Mouse (Mus musculus) CH12.LX (cell line): Measurements from ENCODE around the gene Kcnk7. TPM values are rescaled to one million over a fixed set of nuclear protein-coding genes. Genes with fewer than 3 reads are reported as not detected.

ENCODE experiments used
- DNase-seq: peaks from one replicate; pipeline ENCODE4 v3.0.0-alpha.2; 2013; ENCODE audit errors: extremely low read depth
- H3K27ac ChIP-seq: 2 replicates; pipeline ENCODE4 v1.5.1; 2012; ENCODE audit warnings: low read depth, mild to moderate bottlenecking, control low read depth, moderate library complexity; ENCODE audit not compliant: insufficient read depth
- H3K27me3 ChIP-seq: replicated peaks from 2 replicates; pipeline ENCODE3; 2012; ENCODE audit warnings: inconsistent platforms
- H3K36me3 ChIP-seq, 2 experiments: replicated peaks in 1 of 2; 2 replicates each; pipeline versions ENCODE3 to v1.6.1; 2012; ENCODE audit warnings: inconsistent platforms in 1 of 2, low read length in 1 of 2, mild to moderate bottlenecking in 1 of 2, mixed read lengths in 1 of 2, moderate library complexity in 1 of 2; ENCODE audit not compliant: control insufficient read depth in 1 of 2, insufficient read depth in 1 of 2
- H3K4me1 ChIP-seq, 2 experiments: 2 replicates each; pipeline ENCODE4 v1.6.1; 2012; ENCODE audit warnings: inconsistent platforms in 1 of 2, moderate library complexity in 1 of 2; ENCODE audit not compliant: insufficient read depth in 2 of 2, control insufficient read depth in 1 of 2
- H3K4me2 ChIP-seq: 2 replicates; pipeline ENCODE4 v1.6.1; 2012; ENCODE audit warnings: low read depth, mild to moderate bottlenecking, control low read depth; ENCODE audit not compliant: poor library complexity, insufficient read depth, severe bottlenecking
- H3K4me3 ChIP-seq, 3 experiments: fragments of 150-350 bp in 1 of 3; sonication (generic) in 1 of 3; replicated peaks in 1 of 3; 2 replicates each; pipeline versions ENCODE3 to v1.5.1; 2011 to 2012; ENCODE audit warnings: low read depth in 2 of 3, low read length in 2 of 3, mild to moderate bottlenecking in 2 of 3, moderate library complexity in 2 of 3, control low read depth in 1 of 3, improper control_type of control experiment in 1 of 3, inconsistent platforms in 1 of 3, mixed read lengths in 1 of 3; ENCODE audit not compliant: poor library complexity in 1 of 3
- H3K79me2 ChIP-seq: replicated peaks from 2 replicates; pipeline ENCODE4 v1.6.1; 2012; ENCODE audit warnings: mild to moderate bottlenecking, moderate library complexity; ENCODE audit not compliant: control insufficient read depth, poor library complexity, insufficient read depth, severe bottlenecking; ENCODE audit errors: extremely low read depth
- H3K9ac ChIP-seq: 2 replicates; pipeline ENCODE4 v1.6.1; 2012; ENCODE audit warnings: low read depth, mild to moderate bottlenecking, control low read depth, moderate library complexity; ENCODE audit not compliant: insufficient read depth
- H3K9me3 ChIP-seq: replicated peaks from 2 replicates; pipeline ENCODE3; 2012; ENCODE audit warnings: low read length, inconsistent platforms, mixed read lengths
- BHLHE40 ChIP-seq: IDR thresholded peaks from 2 replicates; pipeline ENCODE4 v1.6.1; 2011; ENCODE audit warnings: mild to moderate bottlenecking, low read depth, low read length, improper control_type of control experiment
- CHD1 ChIP-seq: IDR thresholded peaks from 2 replicates; pipeline ENCODE4 v1.6.1; 2012; ENCODE audit warnings: low read depth, low read length, improper control_type of control experiment, inconsistent platforms
- CHD2 ChIP-seq: IDR thresholded peaks from 2 replicates; pipeline ENCODE4 v1.6.1; 2011; ENCODE audit warnings: low read length, improper control_type of control experiment
- CTCF ChIP-seq, 2 experiments: IDR thresholded peaks in 1 of 2; conservative IDR thresholded peaks in 1 of 2; 2 replicates each; pipeline ENCODE4 v1.5.1; 2011 to 2012; ENCODE audit warnings: low read depth in 2 of 2, low read length in 2 of 2, improper control_type of control experiment in 1 of 2, inconsistent platforms in 1 of 2, mild to moderate bottlenecking in 1 of 2, moderate library complexity in 1 of 2
- ELF1 ChIP-seq: IDR thresholded peaks from 2 replicates; pipeline ENCODE4 v1.6.1; 2014; ENCODE audit warnings: low read depth, mild to moderate bottlenecking, inconsistent platforms, low read length, improper control_type of control experiment
- ETS1 ChIP-seq: conservative IDR thresholded peaks from 2 replicates; pipeline ENCODE4 v1.6.1; 2012; ENCODE audit warnings: low read depth, mild to moderate bottlenecking, inconsistent platforms, low read length, improper control_type of control experiment, moderate library complexity
- GABPA ChIP-seq: IDR thresholded peaks from 2 replicates; pipeline ENCODE4 v1.6.1; 2012; ENCODE audit warnings: low read depth, low read length, improper control_type of control experiment, inconsistent platforms; ENCODE audit not compliant: insufficient replicate concordance
- HCFC1 ChIP-seq: IDR thresholded peaks from 2 replicates; pipeline ENCODE4 v1.6.1; 2012; ENCODE audit warnings: low read depth, mild to moderate bottlenecking, inconsistent platforms, low read length, improper control_type of control experiment
- IRF4 ChIP-seq: IDR thresholded peaks from 2 replicates; pipeline ENCODE4 v1.6.1; 2014; ENCODE audit warnings: low read depth, mild to moderate bottlenecking, inconsistent platforms, low read length, improper control_type of control experiment
- JUND ChIP-seq: conservative IDR thresholded peaks from 2 replicates; pipeline ENCODE4 v1.6.1; 2011; ENCODE audit warnings: low read depth, low read length, improper control_type of control experiment
- KAT2A ChIP-seq: IDR thresholded peaks from 2 replicates; pipeline ENCODE4 v1.6.1; 2012; ENCODE audit warnings: low read length, improper control_type of control experiment, inconsistent platforms; ENCODE audit not compliant: insufficient replicate concordance
- MAZ ChIP-seq: IDR thresholded peaks from 2 replicates; pipeline ENCODE4 v1.6.1; 2012; ENCODE audit warnings: low read depth, mild to moderate bottlenecking, inconsistent platforms, low read length, improper control_type of control experiment, moderate library complexity
- MEF2A ChIP-seq: IDR thresholded peaks from 2 replicates; pipeline ENCODE4 v1.6.1; 2014; ENCODE audit warnings: low read depth, mild to moderate bottlenecking, inconsistent platforms, low read length, improper control_type of control experiment, borderline replicate concordance
- MXI1 ChIP-seq: IDR thresholded peaks from 2 replicates; pipeline ENCODE4 v1.6.1; 2011; ENCODE audit warnings: mild to moderate bottlenecking, low read depth, low read length, improper control_type of control experiment
- MYC ChIP-seq: IDR thresholded peaks from 2 replicates; pipeline ENCODE4 v1.6.1; 2011; ENCODE audit warnings: low read depth, mild to moderate bottlenecking, improper control_type of control experiment, low read length
- NRF1 ChIP-seq: IDR thresholded peaks from 2 replicates; pipeline ENCODE4 v1.6.1; 2014; ENCODE audit warnings: low read depth, mild to moderate bottlenecking, inconsistent platforms, low read length, improper control_type of control experiment, moderate library complexity
- PAX5 ChIP-seq: IDR thresholded peaks from 2 replicates; pipeline ENCODE4 v1.6.1; 2012; ENCODE audit warnings: low read length, inconsistent platforms, mixed read lengths
- POLR2AphosphoS2 ChIP-seq: IDR thresholded peaks from 2 replicates; pipeline ENCODE4 v1.6.1; 2011; ENCODE audit warnings: low read depth, low read length, improper control_type of control experiment
- RAD21 ChIP-seq: IDR thresholded peaks from 2 replicates; pipeline ENCODE4 v1.6.1; 2011; ENCODE audit warnings: low read depth, mild to moderate bottlenecking, low read length, improper control_type of control experiment, moderate library complexity
- RCOR1 ChIP-seq: conservative IDR thresholded peaks from 2 replicates; pipeline ENCODE4 v1.6.1; 2012; ENCODE audit warnings: low read depth, mild to moderate bottlenecking, inconsistent platforms, low read length, improper control_type of control experiment
- TBP ChIP-seq: conservative IDR thresholded peaks from 2 replicates; pipeline ENCODE4 v1.6.1; 2011; ENCODE audit warnings: low read depth, low read length, improper control_type of control experiment
- TCF12 ChIP-seq: IDR thresholded peaks from 2 replicates; pipeline ENCODE4 v1.6.1; 2014; ENCODE audit warnings: low read depth, mild to moderate bottlenecking, inconsistent platforms, low read length, improper control_type of control experiment
- USF1 ChIP-seq: IDR thresholded peaks from 2 replicates; pipeline ENCODE4 v1.6.1; 2014; ENCODE audit warnings: low read depth, mild to moderate bottlenecking, inconsistent platforms, low read length, improper control_type of control experiment
- ZKSCAN1 ChIP-seq: IDR thresholded peaks from 2 replicates; pipeline ENCODE4 v1.6.1; 2012; ENCODE audit warnings: low read depth, inconsistent platforms, low read length, improper control_type of control experiment, borderline replicate concordance
- ZMIZ1 ChIP-seq: IDR thresholded peaks from 2 replicates; pipeline ENCODE4 v1.6.1; 2012; ENCODE audit warnings: low read depth, mild to moderate bottlenecking, inconsistent platforms, low read length, improper control_type of control experiment
- ZNF384 ChIP-seq: IDR thresholded peaks from 2 replicates; pipeline ENCODE4 v1.6.1; 2012; ENCODE audit warnings: low read depth, low read length, improper control_type of control experiment, inconsistent platforms
- dilution Hi-C: fragments of 300-500 bp; cut with MboI; formaldehyde crosslinking; loops from 2 replicates; pipeline ENCODE4 v1.14.3; 2020; ENCODE audit warnings: low sequenced_read_pairs; ENCODE audit not compliant: extremely low pct_unique_long_range_greater_than_20kb, extremely low pct_ligation_motif_present
- in situ Hi-C: fragments of 300-500 bp; cut with MboI; formaldehyde crosslinking; loops from 3 replicates; pipeline ENCODE4 v1.14.3; 2019; ENCODE audit warnings: low sequenced_read_pairs, low pct_ligation_motif_present, low pct_unique_long_range_greater_than_20kb, mixed read lengths
- polyA plus RNA-seq: library from polyadenylated mRNA; unstranded; fragments of >175 nt; gene quantifications from 2 replicates; pipeline ENCODE4 v1.2.1, GENCODE M21; 2012; ENCODE audit warnings: low read depth; ENCODE audit not compliant: insufficient read length
- total RNA-seq, 2 experiments: library from RNA; depleted of rRNA; stranded (reverse); fragments of 300-350 nt in 1 of 2; fragments of >200 nt in 1 of 2; gene quantifications; 2 replicates each; pipeline ENCODE4 v1.2.3; 2012 to 2014

The Kcnk7 gene
- total and polyA plus RNA-seq, 3 experiments = 0.30 TPM; not detected in 2

- H3K36me3 ChIP-seq = peaks cover 41 to 74% of the 10 kb centered on the region in 2 experiments
- no peak overlapping the region for H3K4me3 ChIP-seq
- no peaks in the 10 kb centered on the region for H3K9me3 ChIP-seq
- in situ Hi-C loops (no loop called here), dilution Hi-C loops (no loop called here)
- H3K27ac ChIP-seq = no peak overlapping the region
- H3K79me2 ChIP-seq = peaks cover 24% of the 10 kb centered on the region
- TF ChIP-seq GABPA (no peak), ZNF384 (no peak), TCF12 (no peak), MXI1 (no peak), TBP (no peak), ETS1 (no peak), PAX5 (no peak), ELF1 (no peak), JUND (no peak), CHD1 (no peak), POLR2AphosphoS2 (no peak), RAD21 (no peak), MYC (no peak), IRF4 (no peak), CHD2 (no peak), NRF1 (no peak), HCFC1 (no peak), BHLHE40 (no peak)
- peaks cover 29 to 46% of the 10 kb centered on the region in 2 experiments for H3K4me1 ChIP-seq
- no peak for DNase-seq
- H3K4me2 ChIP-seq = no peak overlapping the region
- no peaks in the 10 kb centered on the region for H3K27me3 ChIP-seq
- H3K9ac ChIP-seq = no peak overlapping the region
Measured at GRCm38 (mm10) chr19:5692913-5693396, 11.2 kb upstream of the Kcnk7 start.

GRCm38 (mm10) chr19:5693801-5694200, 10.4 kb upstream of the Kcnk7 start:
- no peak overlapping the region for H3K4me2 ChIP-seq
- in situ Hi-C loops = no loop called here

More at GRCm38 (mm10) chr19:5693801-5694200, 10.4 kb upstream of the Kcnk7 start:
- TF ChIP-seq GABPA (no peak), KAT2A (no peak), ZKSCAN1 (no peak), RCOR1 (no peak), PAX5 (no peak), USF1 (no peak), MAZ (no peak), IRF4 (no peak), CHD1 (no peak), MEF2A (no peak), CTCF (conservative IDR thresholded peaks at IDR 0.05 in 1 of 2, IDR thresholded peaks at IDR 0.05 in 1 of 2; ENCODE audit: low read depth in 2 of 2, low read length in 2 of 2) (no peak), JUND (no peak), CHD2 (no peak), HCFC1 (no peak), BHLHE40 (no peak), MYC (no peak), ZMIZ1 (no peak), ETS1 (no peak)
- TF ChIP-seq, all 38 proteins: peak for 0
- Histone ChIP-seq H3K4me1 (peaks cover 29 to 46% of the 10 kb centered on the region in 2 experiments), H3K4me3 (no peak overlapping the region), H3K9me3 (no peaks in the 10 kb centered on the region), H3K27ac (no peak overlapping the region), H3K36me3 (peaks cover 48 to 83% of the 10 kb centered on the region in 2 experiments), H3K79me2 (peaks cover 23% of the 10 kb centered on the region), H3K9ac (no peak overlapping the region), H3K27me3 (no peaks in the 10 kb centered on the region)
- dilution Hi-C loops = no loop called here
- DNase-seq = no peak
